Mouse (Mus musculus) embryonic facial prominence, embryonic 15.5 days (tissue): ENCODE measurements around the gene Nfxl1. TPM values are rescaled to one million over a fixed set of nuclear protein-coding genes. Genes with fewer than 3 reads are reported as not detected.
"Not testable (repeated sequence)": the region's sequence is repeated elsewhere in the genome, so short reads cannot be mapped to it uniquely, and the experiment has no call there.

ENCODE experiments used
- ATAC-seq: fragments of 200-750 bp; cut with Nextera tagmentation; 2 replicates; pipeline ENCODE4 v1.8.0; 2017; ENCODE audit warnings: low read depth, moderate TSS enrichment; ENCODE audit not compliant: insufficient number of reproducible peaks, low FRiP score, low TSS enrichment
- H3K27ac ChIP-seq: fragments of 300-500 bp; sonication (generic); replicated peaks from 2 replicates; pipeline ENCODE4 v1.5.1; 2015; ENCODE audit warnings: mild to moderate bottlenecking, inconsistent platforms
- H3K27me3 ChIP-seq: fragments of 300-500 bp; sonication (generic); 2 replicates; pipeline ENCODE4 v1.6.1; 2015; ENCODE audit warnings: inconsistent platforms
- H3K36me3 ChIP-seq: fragments of 300-500 bp; sonication (generic); 2 replicates; pipeline ENCODE4 v1.6.1; 2015; ENCODE audit warnings: mild to moderate bottlenecking, inconsistent platforms
- H3K4me1 ChIP-seq: fragments of 300-500 bp; sonication (generic); 2 replicates; pipeline ENCODE4 v1.6.1; 2015; ENCODE audit warnings: inconsistent platforms
- H3K4me2 ChIP-seq: fragments of 300-500 bp; sonication (generic); replicated peaks from 2 replicates; pipeline ENCODE4 v1.6.1; 2015; ENCODE audit warnings: mild to moderate bottlenecking, inconsistent platforms
- H3K4me3 ChIP-seq: fragments of 300-500 bp; sonication (generic); replicated peaks from 2 replicates; pipeline ENCODE4 v1.5.1; 2015; ENCODE audit warnings: mild to moderate bottlenecking, inconsistent platforms
- H3K9ac ChIP-seq: fragments of 300-500 bp; sonication (generic); 2 replicates; pipeline ENCODE4 v1.6.1; 2015; ENCODE audit warnings: inconsistent platforms
- H3K9me3 ChIP-seq: fragments of 300-500 bp; sonication (generic); replicated peaks from 2 replicates; pipeline ENCODE4 v1.6.1; 2016; ENCODE audit warnings: inconsistent platforms
- WGBS: fragments of 180-500 bp; shearing (Covaris S2); methylation state at CpG from one replicate; pipeline ENCODE4 v1.1.7; 2015; 5-methylcytosine and 5-hydroxymethylcytosine counted together
- polyA plus RNA-seq: library from polyadenylated mRNA; unstranded; fragments of >200 nt; fragmentation: Nextera tagmentation; extraction: Ambion mirVana; gene quantifications from 2 replicates; pipeline ENCODE4 v1.2.1, GENCODE M21; 2015

Nfxl1 gene
- 16.8 and 19.4 TPM in 2 replicates for polyA plus RNA-seq

GRCm38 (mm10) chr5:72559544-72560049 lies at the start of gene Nfxl1:
Gene Nfxl1, minus strand, starts transcription at chr5:72559684.
- H3K9ac ChIP-seq: peak within 1 kb of the TSS; percentile 91
- H3K4me2 ChIP-seq: peak within 1 kb of the TSS; percentile 77
- no peaks in the 10 kb centered on the region for H3K27me3 ChIP-seq
- peaks cover 5% of the 10 kb centered on the region; the same call in 1 of the 2 replicates for H3K36me3 ChIP-seq
- under 1% methylated on average over 42 of the region's 42 CpGs for WGBS
- peaks cover 6% of the 10 kb centered on the region; the same call in 1 of the 2 replicates for H3K4me1 ChIP-seq
- H3K4me3 ChIP-seq: peak within 1 kb of the TSS; percentile 93
- peak; percentile 97 for ATAC-seq
- peak within 1 kb of the TSS; percentile 68 for H3K27ac ChIP-seq
- no peaks in the 10 kb centered on the region for H3K9me3 ChIP-seq

- Histone ChIP-seq H3K4me3 (no peak overlapping the region), H3K36me3 (no peaks in the 10 kb centered on the region), H3K27me3 (no peaks in the 10 kb centered on the region), H3K4me2 (no peak overlapping the region), H3K4me1 (no peaks in the 10 kb centered on the region), H3K27ac (no peak overlapping the region), H3K9ac (no peak overlapping the region), H3K9me3 (no peaks in the 10 kb centered on the region)
- 87% methylated on average over 4 of the region's 4 CpGs for WGBS
- no peak for ATAC-seq
Observed at GRCm38 (mm10) chr5:72603138-72603537, 43.7 kb upstream of the Nfxl1 start.

- H3K9me3 ChIP-seq: no peaks in the 10 kb centered on the region
- no peak overlapping the region for H3K4me2 ChIP-seq
- ATAC-seq: no peak
- no peaks in the 10 kb centered on the region for H3K27me3 ChIP-seq
- H3K4me1 ChIP-seq: no peaks in the 10 kb centered on the region
- no peak overlapping the region for H3K27ac ChIP-seq
- H3K9ac ChIP-seq: no peak overlapping the region
- no peak overlapping the region for H3K4me3 ChIP-seq
- H3K36me3 ChIP-seq: no peaks in the 10 kb centered on the region
- WGBS: 12% methylated on average over 5 of the region's 5 CpGs
Observed at GRCm38 (mm10) chr5:72601006-72601405, 41.5 kb upstream of the Nfxl1 start.

GRCm38 (mm10) chr5:72587192-72587681 lies 27.8 kb upstream of the Nfxl1 start, which contains the start of gene Gm5868:
Gene Gm5868, minus strand, starts transcription at chr5:72587551.
- no peaks in the 10 kb centered on the region for H3K36me3 ChIP-seq
- peaks cover 25% of the 10 kb centered on the region for H3K27me3 ChIP-seq
- peak within 1 kb of the TSS; percentile 39 for H3K4me3 ChIP-seq
- H3K4me2 ChIP-seq: peak within 1 kb of the TSS; percentile 68
- H3K9ac ChIP-seq: no peak within 1 kb of the TSS
- ATAC-seq: no peak
- H3K27ac ChIP-seq: no peak within 1 kb of the TSS
- peaks cover 9% of the 10 kb centered on the region for H3K4me1 ChIP-seq
- no peaks in the 10 kb centered on the region for H3K9me3 ChIP-seq
- WGBS: 2% methylated on average over 38 of the region's 38 CpGs

- H3K4me3 ChIP-seq: peak overlapping the region; percentile 39
- H3K36me3 ChIP-seq, H3K9ac ChIP-seq, H3K27ac ChIP-seq, ATAC-seq, H3K9me3 ChIP-seq, H3K4me1 ChIP-seq: not testable (repeated sequence)
- peak overlapping the region; percentile 68 for H3K4me2 ChIP-seq
- peaks cover 25% of the 10 kb centered on the region for H3K27me3 ChIP-seq
- 39% methylated on average over 25 of the region's 25 CpGs for WGBS
Observed at GRCm38 (mm10) chr5:72586667-72587191, 27.2 kb upstream of the Nfxl1 start.

- not testable (repeated sequence) for H3K4me2 ChIP-seq, H3K9ac ChIP-seq, H3K9me3 ChIP-seq, H3K36me3 ChIP-seq, H3K27ac ChIP-seq, H3K4me1 ChIP-seq, ATAC-seq, H3K4me3 ChIP-seq
- H3K27me3 ChIP-seq: peaks cover 25% of the 10 kb centered on the region
- WGBS: 52% methylated on average over 7 of the region's 7 CpGs
Observed at GRCm38 (mm10) chr5:72586122-72586521, 26.6 kb upstream of the Nfxl1 start.

- H3K4me2 ChIP-seq: peak within 1 kb of the TSS; percentile 83
- H3K9ac ChIP-seq, H3K9me3 ChIP-seq, H3K36me3 ChIP-seq, H3K4me1 ChIP-seq, H3K27ac ChIP-seq: not testable (repeated sequence)
- 9% methylated on average over 21 of the region's 21 CpGs for WGBS
- ATAC-seq: 0 out of 2 replicates have a peak, but pooled peaks have one; percentile 24
- peak within 1 kb of the TSS; percentile 47 for H3K4me3 ChIP-seq
- H3K27me3 ChIP-seq: peaks cover 13% of the 10 kb centered on the region; the same call in 1 of the 2 replicates
Observed at GRCm38 (mm10) chr5:72580970-72581332, 21.5 kb upstream of the Nfxl1 start, which contains the start of gene Zar1. Gene Zar1, minus strand, starts transcription at chr5:72581254.

GRCm38 (mm10) chr5:72580088-72580969 lies 20.8 kb upstream of the Nfxl1 start:
- ATAC-seq: peak; percentile 19; the same call in 1 of the 2 replicates
- H3K36me3 ChIP-seq, H3K4me1 ChIP-seq, H3K9me3 ChIP-seq, H3K27ac ChIP-seq, H3K9ac ChIP-seq: not testable (repeated sequence)
- WGBS: 3% methylated on average over 63 of the region's 73 CpGs
- H3K27me3 ChIP-seq: peaks cover 11% of the 10 kb centered on the region; the same call in 1 of the 2 replicates
- peak overlapping the region; percentile 83 for H3K4me2 ChIP-seq
- H3K4me3 ChIP-seq: peak overlapping the region; percentile 47

- not testable (repeated sequence) for H3K4me3 ChIP-seq, H3K27ac ChIP-seq, H3K9ac ChIP-seq, H3K36me3 ChIP-seq, H3K9me3 ChIP-seq, H3K4me1 ChIP-seq, ATAC-seq
- Histone ChIP-seq H3K27me3 (peaks cover 11% of the 10 kb centered on the region; the same call in 1 of the 2 replicates), H3K4me2 (peak overlapping the region; percentile 83; the same call in 1 of the 2 replicates)
- 23% methylated on average over 10 of the region's 10 CpGs for WGBS
Observed at GRCm38 (mm10) chr5:72579599-72579998, 20.1 kb upstream of the Nfxl1 start.

GRCm38 (mm10) chr5:72565621-72566020 lies 6.1 kb upstream of the Nfxl1 start:
- no peak overlapping the region for H3K4me2 ChIP-seq
- no peaks in the 10 kb centered on the region; the same call in 1 of the 2 replicates for H3K4me1 ChIP-seq
- H3K9me3 ChIP-seq: no peaks in the 10 kb centered on the region
- no peak overlapping the region for H3K27ac ChIP-seq
- WGBS: 83% methylated on average over 5 of the region's 5 CpGs
- no peaks in the 10 kb centered on the region for H3K36me3 ChIP-seq
- H3K27me3 ChIP-seq: no peaks in the 10 kb centered on the region
- no peak for ATAC-seq
- H3K4me3 ChIP-seq: no peak overlapping the region
- H3K9ac ChIP-seq: no peak overlapping the region

- H3K4me2 ChIP-seq, H3K36me3 ChIP-seq, H3K27ac ChIP-seq, H3K4me1 ChIP-seq, ATAC-seq, H3K9ac ChIP-seq, H3K4me3 ChIP-seq, H3K9me3 ChIP-seq, H3K27me3 ChIP-seq: not testable (repeated sequence)
- 86% methylated on average over 2 of the region's 2 CpGs for WGBS
Observed at GRCm38 (mm10) chr5:72563183-72563582, 3.7 kb upstream of the Nfxl1 start.
